Mouse (Mus musculus) embryonic facial prominence, embryonic 15.5 days (tissue): ENCODE results near the gene Utp3. TPM values are rescaled to one million over a fixed set of nuclear protein-coding genes. Genes with fewer than 3 reads are reported as not detected.
A peak's percentile ranks its signal among the peaks of the same experiment; 100 is the strongest.

ENCODE experiments used
- ATAC-seq: fragments of 200-750 bp; cut with Nextera tagmentation; 2 replicates; pipeline ENCODE4 v1.8.0; 2017; ENCODE audit warnings: low read depth, moderate TSS enrichment; ENCODE audit not compliant: insufficient number of reproducible peaks, low FRiP score, low TSS enrichment
- H3K27ac ChIP-seq: fragments of 300-500 bp; sonication (generic); replicated peaks from 2 replicates; pipeline ENCODE4 v1.5.1; 2015; ENCODE audit warnings: mild to moderate bottlenecking, inconsistent platforms
- H3K27me3 ChIP-seq: fragments of 300-500 bp; sonication (generic); 2 replicates; pipeline ENCODE4 v1.6.1; 2015; ENCODE audit warnings: inconsistent platforms
- H3K36me3 ChIP-seq: fragments of 300-500 bp; sonication (generic); 2 replicates; pipeline ENCODE4 v1.6.1; 2015; ENCODE audit warnings: mild to moderate bottlenecking, inconsistent platforms
- H3K4me1 ChIP-seq: fragments of 300-500 bp; sonication (generic); 2 replicates; pipeline ENCODE4 v1.6.1; 2015; ENCODE audit warnings: inconsistent platforms
- H3K4me2 ChIP-seq: fragments of 300-500 bp; sonication (generic); replicated peaks from 2 replicates; pipeline ENCODE4 v1.6.1; 2015; ENCODE audit warnings: mild to moderate bottlenecking, inconsistent platforms
- H3K4me3 ChIP-seq: fragments of 300-500 bp; sonication (generic); replicated peaks from 2 replicates; pipeline ENCODE4 v1.5.1; 2015; ENCODE audit warnings: mild to moderate bottlenecking, inconsistent platforms
- H3K9ac ChIP-seq: fragments of 300-500 bp; sonication (generic); 2 replicates; pipeline ENCODE4 v1.6.1; 2015; ENCODE audit warnings: inconsistent platforms
- H3K9me3 ChIP-seq: fragments of 300-500 bp; sonication (generic); replicated peaks from 2 replicates; pipeline ENCODE4 v1.6.1; 2016; ENCODE audit warnings: inconsistent platforms
- WGBS: fragments of 180-500 bp; shearing (Covaris S2); methylation state at CpG from one replicate; pipeline ENCODE4 v1.1.7; 2015; 5-methylcytosine and 5-hydroxymethylcytosine counted together
- polyA plus RNA-seq: library from polyadenylated mRNA; unstranded; fragments of >200 nt; fragmentation: Nextera tagmentation; extraction: Ambion mirVana; gene quantifications from 2 replicates; pipeline ENCODE4 v1.2.1, GENCODE M21; 2015

Utp3 gene
- polyA plus RNA-seq, 1 experiment from 2014 or later = 68.3 TPM

- H3K4me2 ChIP-seq = peak overlapping the region; percentile 57
- peaks cover 13% of the 10 kb centered on the region for H3K4me1 ChIP-seq
- peak overlapping the region; percentile 60 for H3K9ac ChIP-seq
- no peaks in the 10 kb centered on the region for H3K9me3 ChIP-seq
- WGBS = 8% methylated on average over 29 of the region's 29 CpGs
- peaks cover 3% of the 10 kb centered on the region; the same call in 1 of the 2 replicates for H3K36me3 ChIP-seq
- peak overlapping the region; percentile 87 for H3K4me3 ChIP-seq
- H3K27ac ChIP-seq = peak overlapping the region; percentile 95
- no peaks in the 10 kb centered on the region for H3K27me3 ChIP-seq
- ATAC-seq = peak; percentile 69; the same call in 1 of the 2 replicates
These were observed 784 bp upstream of the Utp3 start for GRCm38 (mm10) chr5:88553271-88554085.

GRCm38 (mm10) chr5:88558991-88559390 lies 4.7 kb downstream of the Utp3 start:
- Histone ChIP-seq H3K9me3 (no peaks in the 10 kb centered on the region), H3K36me3 (peaks cover 3% of the 10 kb centered on the region; the same call in 1 of the 2 replicates), H3K27ac (no peak overlapping the region), H3K4me2 (no peak overlapping the region), H3K4me3 (no peak overlapping the region), H3K9ac (no peak overlapping the region), H3K4me1 (peaks cover 15% of the 10 kb centered on the region), H3K27me3 (no peaks in the 10 kb centered on the region)
- ATAC-seq = no peak
- WGBS = 16% methylated on average over 1 of the region's 1 CpGs

- WGBS = 73% methylated on average over 9 of the region's 9 CpGs
- Histone ChIP-seq H3K4me3 (no peak overlapping the region), H3K27ac (no peak overlapping the region), H3K36me3 (peaks cover 3% of the 10 kb centered on the region; the same call in 1 of the 2 replicates), H3K4me1 (peaks cover 8% of the 10 kb centered on the region), H3K4me2 (no peak overlapping the region), H3K9me3 (no peaks in the 10 kb centered on the region), H3K9ac (no peak overlapping the region), H3K27me3 (no peaks in the 10 kb centered on the region)
- ATAC-seq = no peak
These were observed 7.0 kb downstream of the Utp3 start for GRCm38 (mm10) chr5:88561080-88561814.

GRCm38 (mm10) chr5:88562863-88563780 lies 8.9 kb downstream of the Utp3 start:
- Histone ChIP-seq H3K27me3 (no peaks in the 10 kb centered on the region), H3K36me3 (no peaks in the 10 kb centered on the region), H3K4me3 (no peak overlapping the region), H3K4me2 (no peak overlapping the region), H3K9me3 (no peaks in the 10 kb centered on the region), H3K27ac (no peak overlapping the region), H3K4me1 (peaks cover 13% of the 10 kb centered on the region), H3K9ac (no peak overlapping the region)
- WGBS = 56% methylated on average over 8 of the region's 8 CpGs
- no peak for ATAC-seq

- H3K9me3 ChIP-seq = no peaks in the 10 kb centered on the region
- no peaks in the 10 kb centered on the region for H3K27me3 ChIP-seq
- H3K36me3 ChIP-seq = no peaks in the 10 kb centered on the region
- peak; percentile 90 for ATAC-seq
- peak within 1 kb of the TSS; percentile 70 for H3K9ac ChIP-seq
- H3K4me1 ChIP-seq = peaks cover 13% of the 10 kb centered on the region
- H3K27ac ChIP-seq = peak within 1 kb of the TSS; percentile 90
- under 1% methylated on average over 71 of the region's 71 CpGs for WGBS
- H3K4me3 ChIP-seq = peak within 1 kb of the TSS; percentile 87
- H3K4me2 ChIP-seq = peak within 1 kb of the TSS; percentile 66
These were observed 10.4 kb downstream of the Utp3 start, which contains the start of gene Rufy3 for GRCm38 (mm10) chr5:88564501-88565147. Rufy3 (plus strand) TSS chr5:88565040.

- no peaks in the 10 kb centered on the region for H3K9me3 ChIP-seq
- H3K36me3 ChIP-seq = 0 out of 2 replicates have a peak, but pooled peaks cover 5% of the 10 kb centered on the region
- H3K9ac ChIP-seq = peak overlapping the region; percentile 70
- 3% methylated on average over 61 of the region's 119 CpGs for WGBS
- H3K4me3 ChIP-seq = peak overlapping the region; percentile 87
- peak overlapping the region; percentile 66 for H3K4me2 ChIP-seq
- H3K27ac ChIP-seq = peak overlapping the region; percentile 90
- H3K4me1 ChIP-seq = peaks cover 13% of the 10 kb centered on the region
- no peaks in the 10 kb centered on the region for H3K27me3 ChIP-seq
- ATAC-seq = peak; percentile 71
These were observed 11.1 kb downstream of the Utp3 start for GRCm38 (mm10) chr5:88565148-88566033.

- no peak for ATAC-seq
- Histone ChIP-seq H3K4me3 (peak overlapping the region; percentile 87), H3K27me3 (no peaks in the 10 kb centered on the region), H3K4me2 (peak overlapping the region; percentile 66), H3K4me1 (peaks cover 13% of the 10 kb centered on the region), H3K27ac (peak overlapping the region; percentile 90), H3K9me3 (no peaks in the 10 kb centered on the region), H3K36me3 (0 out of 2 replicates have a peak, but pooled peaks cover 9% of the 10 kb centered on the region), H3K9ac (peak overlapping the region; percentile 70)
- 4% methylated on average over 14 of the region's 14 CpGs for WGBS
These were observed 12.0 kb downstream of the Utp3 start for GRCm38 (mm10) chr5:88566034-88566841.

- no peak overlapping the region for H3K4me3 ChIP-seq
- H3K36me3 ChIP-seq = 0 out of 2 replicates have a peak, but pooled peaks cover 9% of the 10 kb centered on the region
- WGBS = 62% methylated on average over 3 of the region's 3 CpGs
- no peaks in the 10 kb centered on the region for H3K9me3 ChIP-seq
- H3K27me3 ChIP-seq = no peaks in the 10 kb centered on the region
- peaks cover 10% of the 10 kb centered on the region for H3K4me1 ChIP-seq
- no peak overlapping the region for H3K4me2 ChIP-seq
- no peak overlapping the region for H3K27ac ChIP-seq
- ATAC-seq = no peak
- no peak overlapping the region for H3K9ac ChIP-seq
These were observed 15.3 kb downstream of the Utp3 start for GRCm38 (mm10) chr5:88569541-88569940.

GRCm38 (mm10) chr5:88574829-88575228 lies 20.6 kb downstream of the Utp3 start:
- WGBS = 71% methylated on average over 3 of the region's 3 CpGs
- ATAC-seq = no peak

More at GRCm38 (mm10) chr5:88574829-88575228, 20.6 kb downstream of the Utp3 start:
- Histone ChIP-seq H3K4me2 (no peak overlapping the region), H3K36me3 (0 out of 2 replicates have a peak, but pooled peaks cover 9% of the 10 kb centered on the region), H3K9me3 (no peaks in the 10 kb centered on the region), H3K9ac (no peak overlapping the region), H3K4me1 (peaks cover 15% of the 10 kb centered on the region; the same call in 1 of the 2 replicates), H3K4me3 (no peak overlapping the region), H3K27ac (no peak overlapping the region), H3K27me3 (no peaks in the 10 kb centered on the region)
